Mouse (Mus musculus) cerebellum, adult 2 months (tissue): ENCODE results near the gene Ipo11.
"Not testable (repeated sequence)": the region's sequence is repeated elsewhere in the genome, so short reads cannot be mapped to it uniquely, and the experiment has no call there.

Source experiments
- CTCF ChIP-seq: fragments of 200-500 bp; IDR thresholded peaks from 2 replicates; pipeline ENCODE4 v1.5.1; 2011; ENCODE audit warnings: low read depth, mild to moderate bottlenecking, control low read depth, low read length, moderate library complexity, borderline replicate concordance; ENCODE audit not compliant: insufficient read depth
- POLR2A ChIP-seq: fragments of 200-500 bp; IDR thresholded peaks from 2 replicates; pipeline ENCODE4 v1.6.1; 2011; ENCODE audit warnings: low read length, control low read depth, borderline replicate concordance; ENCODE audit not compliant: insufficient read depth

DNA sequence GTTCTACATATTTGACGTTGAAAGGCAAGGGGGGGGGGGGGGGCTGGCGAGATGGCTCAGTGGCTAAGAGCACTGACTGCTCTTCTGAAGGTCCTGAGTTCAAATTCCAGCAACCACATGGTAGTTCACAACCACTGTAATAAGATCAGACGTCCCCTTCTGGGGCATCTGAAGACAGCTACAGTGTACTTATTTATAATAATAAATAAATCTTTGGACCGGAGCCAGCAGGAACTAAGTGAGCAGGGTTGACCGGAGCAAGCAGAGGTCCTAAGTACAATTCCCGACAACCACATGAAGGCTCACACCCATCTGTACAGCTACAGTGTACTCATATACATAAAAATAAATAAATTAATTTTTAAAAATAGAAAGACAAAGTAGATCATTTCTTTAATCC, 31.6 kb downstream of the Ipo11 start:
- TF ChIP-seq CTCF, POLR2A: not testable (repeated sequence)
